Mouse (Mus musculus) embryonic facial prominence, embryonic 11.5 days (tissue): ENCODE measurements around the gene Dnajb4. TPM values are rescaled to one million over a fixed set of nuclear protein-coding genes. Genes with fewer than 3 reads are reported as not detected.

Source experiments
- ATAC-seq: fragments of 200-750 bp; cut with Nextera tagmentation; replicated peaks from 2 replicates; pipeline ENCODE4 v1.8.0; 2017; ENCODE audit warnings: low read depth; ENCODE audit not compliant: insufficient number of reproducible peaks, low FRiP score, low TSS enrichment
- DNase-seq: peaks from one replicate; pipeline ENCODE4 v3.0.0-alpha.2; 2015; ENCODE audit warnings: low spot score
- H3K27ac ChIP-seq: fragments of 300-500 bp; sonication (generic); replicated peaks from 2 replicates; pipeline ENCODE4 v1.5.1; 2014; ENCODE audit warnings: mild to moderate bottlenecking, low read depth, low read length, control low read depth
- H3K27me3 ChIP-seq: fragments of 300-500 bp; sonication (generic); 2 replicates; pipeline ENCODE4 v1.6.1; 2014; ENCODE audit warnings: mild to moderate bottlenecking, low read length, moderate library complexity, mixed read lengths; ENCODE audit not compliant: control insufficient read depth, insufficient read depth
- H3K36me3 ChIP-seq: fragments of 300-500 bp; sonication (generic); replicated peaks from 2 replicates; pipeline ENCODE4 v1.6.1; 2014; ENCODE audit warnings: low read depth, mild to moderate bottlenecking, low read length, moderate library complexity, mixed read lengths; ENCODE audit not compliant: control insufficient read depth, insufficient read depth
- H3K4me1 ChIP-seq: fragments of 300-500 bp; sonication (generic); 2 replicates; pipeline ENCODE4 v1.6.1; 2014; ENCODE audit warnings: low read length, mixed read lengths; ENCODE audit not compliant: control insufficient read depth, insufficient read depth
- H3K4me2 ChIP-seq: fragments of 300-500 bp; sonication (generic); 2 replicates; pipeline ENCODE4 v1.6.1; 2014; ENCODE audit warnings: low read depth, mild to moderate bottlenecking, control low read depth, low read length, moderate library complexity
- H3K4me3 ChIP-seq: fragments of 300-500 bp; sonication (generic); 2 replicates; pipeline ENCODE4 v1.5.1; 2014; ENCODE audit warnings: low read depth, low read length, control low read depth
- H3K9ac ChIP-seq: fragments of 300-500 bp; sonication (generic); replicated peaks from 2 replicates; pipeline ENCODE4 v1.6.1; 2014; ENCODE audit warnings: mild to moderate bottlenecking, control low read depth, low read length
- H3K9me3 ChIP-seq: fragments of 300-500 bp; sonication (generic); replicated peaks from 2 replicates; pipeline ENCODE4 v1.6.1; 2016; ENCODE audit warnings: mild to moderate bottlenecking, low read length, inconsistent platforms, mixed read lengths; ENCODE audit not compliant: control insufficient read depth
- WGBS: fragments of 180-500 bp; shearing (Covaris S2); extraction: QIAGEN DNeasy Blood & Tissue Kit; methylation state at CpG from one replicate; pipeline ENCODE4 v1.1.7; 2014; 5-methylcytosine and 5-hydroxymethylcytosine counted together
- polyA plus RNA-seq: library from polyadenylated mRNA; unstranded; fragments of >200 nt; fragmentation: Nextera tagmentation; extraction: Ambion mirVana; gene quantifications from 2 replicates; pipeline ENCODE4 v1.2.1, GENCODE M21; 2014

Gene Dnajb4
- polyA plus RNA-seq, 1 experiment from 2014 or later = 32.6 TPM

- H3K4me1 ChIP-seq = no peaks in the 10 kb centered on the region
- 80% methylated on average over 9 of the region's 9 CpGs for WGBS
Observed at GRCm38 (mm10) chr3:152183522-152183921, 26.6 kb downstream of the Dnajb4 start.

GRCm38 (mm10) chr3:152180624-152181023 is 29.5 kb downstream of the Dnajb4 start:
- Histone ChIP-seq H3K4me3 (no peak overlapping the region), H3K4me2 (no peak overlapping the region), H3K4me1 (no peaks in the 10 kb centered on the region), H3K9me3 (no peaks in the 10 kb centered on the region), H3K36me3 (no peaks in the 10 kb centered on the region; the same call in 1 of the 2 replicates), H3K9ac (no peak overlapping the region), H3K27ac (no peak overlapping the region), H3K27me3 (no peaks in the 10 kb centered on the region)
- DNase-seq (no peak), ATAC-seq (no peak)
- 94% methylated on average over 4 of the region's 4 CpGs for WGBS

More at GRCm38 (mm10) chr3:152183522-152183921, 26.6 kb downstream of the Dnajb4 start:
- no peak overlapping the region for H3K27ac ChIP-seq
- no peak overlapping the region for H3K9ac ChIP-seq
- DNase-seq (no peak), ATAC-seq (no peak)
- H3K27me3 ChIP-seq = no peaks in the 10 kb centered on the region
- H3K4me2 ChIP-seq = no peak overlapping the region
- H3K36me3 ChIP-seq = no peaks in the 10 kb centered on the region; the same call in 1 of the 2 replicates
- H3K4me3 ChIP-seq = no peak overlapping the region
- H3K9me3 ChIP-seq = no peaks in the 10 kb centered on the region

- Histone ChIP-seq H3K27ac (no peak overlapping the region), H3K27me3 (no peaks in the 10 kb centered on the region), H3K4me2 (no peak overlapping the region), H3K4me1 (no peaks in the 10 kb centered on the region), H3K9ac (no peak overlapping the region), H3K4me3 (no peak overlapping the region), H3K36me3 (no peaks in the 10 kb centered on the region), H3K9me3 (no peaks in the 10 kb centered on the region)
- WGBS = 64% methylated on average over 1 of the region's 1 CpGs
- DNase-seq = no peak
- no peak for ATAC-seq
Observed at GRCm38 (mm10) chr3:152179285-152179684, 30.8 kb downstream of the Dnajb4 start.

DNA sequence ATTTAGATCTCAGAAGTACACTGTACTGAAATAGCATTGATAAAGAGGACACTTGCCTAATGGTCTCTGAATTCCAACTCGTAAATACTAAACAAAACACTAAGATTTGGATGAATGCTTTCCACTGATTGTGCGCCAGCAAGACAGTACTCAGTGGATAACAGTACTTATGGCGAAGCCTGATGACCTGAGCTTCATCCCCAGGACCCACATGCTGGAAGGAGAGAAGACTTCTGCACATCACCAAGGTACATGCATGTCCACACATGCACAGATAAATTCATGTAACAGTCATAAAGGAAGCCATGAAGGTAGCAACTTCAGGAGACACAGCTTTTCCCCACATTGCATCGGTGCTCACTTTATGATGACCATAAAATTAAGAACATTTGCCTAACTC is 31.3 kb downstream of the Dnajb4 start:
- ATAC-seq (no peak), DNase-seq (no peak)
- no peak overlapping the region for H3K9ac ChIP-seq
- H3K27ac ChIP-seq = no peak overlapping the region
- no peak overlapping the region for H3K4me3 ChIP-seq
- no peaks in the 10 kb centered on the region for H3K9me3 ChIP-seq
- no peaks in the 10 kb centered on the region for H3K27me3 ChIP-seq
- WGBS = 90% methylated on average over 4 of the region's 4 CpGs
- no peaks in the 10 kb centered on the region for H3K36me3 ChIP-seq
- H3K4me1 ChIP-seq = no peaks in the 10 kb centered on the region
- H3K4me2 ChIP-seq = no peak overlapping the region

GRCm38 (mm10) chr3:152172322-152172935 is 37.7 kb downstream of the Dnajb4 start:
- 86% methylated on average over 7 of the region's 7 CpGs for WGBS
- H3K9me3 ChIP-seq = no peaks in the 10 kb centered on the region
- no peak overlapping the region for H3K27ac ChIP-seq
- H3K4me2 ChIP-seq = no peak overlapping the region
- no peaks in the 10 kb centered on the region for H3K27me3 ChIP-seq
- no peak overlapping the region for H3K4me3 ChIP-seq
- no peak overlapping the region for H3K9ac ChIP-seq
- DNase-seq (no peak), ATAC-seq (no peak)
- H3K36me3 ChIP-seq = no peaks in the 10 kb centered on the region
- no peaks in the 10 kb centered on the region for H3K4me1 ChIP-seq

DNA sequence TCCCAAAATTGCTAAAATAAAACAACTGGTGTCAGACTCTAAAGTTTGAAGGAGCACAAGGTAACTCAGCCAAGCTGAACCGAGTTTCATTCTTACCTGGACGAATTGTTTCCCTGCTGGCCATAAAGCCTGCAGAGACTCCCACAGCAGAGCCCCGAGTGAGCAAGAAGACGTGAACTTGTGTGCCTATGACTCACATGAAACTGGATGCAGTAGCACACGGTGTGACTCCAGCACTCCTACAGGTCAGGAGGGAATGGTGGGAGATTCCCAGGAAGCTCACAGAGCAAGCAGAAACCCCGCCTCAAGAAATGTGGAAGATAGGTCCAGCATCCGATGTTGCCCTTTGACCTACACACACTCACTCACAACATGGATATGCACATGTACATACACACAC is 38.2 kb downstream of the Dnajb4 start:
- ATAC-seq (no peak), DNase-seq (no peak)
- Histone ChIP-seq H3K9me3 (no peaks in the 10 kb centered on the region), H3K4me2 (no peak overlapping the region), H3K27me3 (no peaks in the 10 kb centered on the region), H3K4me3 (no peak overlapping the region), H3K9ac (no peak overlapping the region), H3K36me3 (no peaks in the 10 kb centered on the region), H3K27ac (no peak overlapping the region), H3K4me1 (no peaks in the 10 kb centered on the region)
- 68% methylated on average over 7 of the region's 7 CpGs for WGBS

DNA sequence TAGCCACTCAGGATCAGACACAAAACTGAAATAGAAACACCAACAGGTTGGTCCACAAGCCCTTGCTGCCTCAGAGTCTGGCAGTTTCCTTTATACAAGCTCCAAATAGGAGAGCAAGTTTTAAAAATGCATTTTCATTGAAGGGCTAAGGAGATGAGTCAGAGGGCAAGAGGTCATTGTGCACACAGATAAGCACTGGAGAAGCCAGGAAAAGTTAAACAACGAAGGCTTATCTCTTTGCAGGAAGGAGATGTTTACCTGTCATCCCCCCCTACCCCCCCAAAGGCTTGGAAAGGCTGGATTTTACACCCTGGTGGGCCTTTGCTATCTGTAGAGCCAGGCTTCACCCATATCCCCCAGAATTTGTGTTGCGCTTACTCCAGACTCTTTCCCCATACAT is 38.9 kb downstream of the Dnajb4 start:
- H3K27me3 ChIP-seq = peaks cover 2% of the 10 kb centered on the region; the same call in 1 of the 2 replicates
- no peaks in the 10 kb centered on the region for H3K36me3 ChIP-seq
- ATAC-seq = no peak
- no peaks in the 10 kb centered on the region for H3K4me1 ChIP-seq
- 71% methylated on average over 2 of the region's 2 CpGs for WGBS
- DNase-seq = no peak
- no peak overlapping the region for H3K27ac ChIP-seq
- no peak overlapping the region for H3K4me3 ChIP-seq
- no peak overlapping the region for H3K4me2 ChIP-seq
- H3K9ac ChIP-seq = no peak overlapping the region
- no peaks in the 10 kb centered on the region for H3K9me3 ChIP-seq

DNA sequence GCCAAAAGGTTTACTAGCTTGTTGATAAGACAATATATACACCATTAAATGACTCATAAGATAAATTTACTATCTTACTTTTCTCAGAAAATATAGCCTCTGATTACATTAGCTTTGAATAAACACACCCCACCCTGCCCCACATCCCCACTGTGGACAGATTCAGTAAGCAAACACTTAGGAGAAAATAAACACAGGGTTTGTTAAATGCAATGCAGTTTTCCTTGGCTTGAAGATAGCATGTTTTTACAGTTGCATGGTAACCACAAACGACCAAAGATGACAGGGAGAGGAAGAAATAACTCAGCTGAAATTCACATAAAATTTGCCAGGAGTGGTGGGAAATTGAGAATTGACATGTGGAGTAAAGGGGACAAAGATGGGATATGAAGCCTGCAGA is 39.7 kb downstream of the Dnajb4 start:
- 0 out of 2 replicates have a peak, but pooled peaks cover 2% of the 10 kb centered on the region for H3K4me1 ChIP-seq
- H3K4me2 ChIP-seq = no peak overlapping the region
- H3K4me3 ChIP-seq = no peak overlapping the region
- WGBS = 52% methylated on average over 1 of the region's 1 CpGs
- H3K27me3 ChIP-seq = peaks cover 7% of the 10 kb centered on the region
- no peaks in the 10 kb centered on the region for H3K9me3 ChIP-seq
- DNase-seq = no peak
- ATAC-seq = no peak
- H3K9ac ChIP-seq = no peak overlapping the region
- H3K27ac ChIP-seq = no peak overlapping the region
- no peaks in the 10 kb centered on the region for H3K36me3 ChIP-seq
